Mouse (Mus musculus) neural tube, embryonic 13.5 days (tissue): Measurements from ENCODE around the gene Dnaaf3. TPM values are rescaled to one million over a fixed set of nuclear protein-coding genes. Genes with fewer than 3 reads are reported as not detected.
A peak's percentile ranks its signal among the peaks of the same experiment; 100 is the strongest.

Source experiments
- ATAC-seq: fragments of 200-750 bp; cut with Nextera tagmentation; 2 replicates; pipeline ENCODE4 v1.8.0; 2017; ENCODE audit warnings: low read depth, mild to moderate bottlenecking, moderate TSS enrichment, moderate library complexity
- H3K27ac ChIP-seq: fragments of 300-500 bp; sonication (generic); replicated peaks from 2 replicates; pipeline ENCODE4 v1.5.1; 2015; ENCODE audit warnings: moderate library complexity, mild to moderate bottlenecking, inconsistent platforms
- H3K27me3 ChIP-seq: fragments of 300-500 bp; sonication (generic); 2 replicates; pipeline ENCODE4 v1.6.1; 2015; ENCODE audit warnings: mild to moderate bottlenecking, inconsistent platforms
- H3K36me3 ChIP-seq: fragments of 300-500 bp; sonication (generic); 2 replicates; pipeline ENCODE4 v1.6.1; 2015; ENCODE audit warnings: mild to moderate bottlenecking, inconsistent platforms
- H3K4me1 ChIP-seq: fragments of 300-500 bp; sonication (generic); replicated peaks from 2 replicates; pipeline ENCODE4 v1.6.1; 2015; ENCODE audit warnings: inconsistent platforms
- H3K4me2 ChIP-seq: fragments of 300-500 bp; sonication (generic); 2 replicates; pipeline ENCODE4 v1.6.1; 2015; ENCODE audit warnings: inconsistent platforms, mild to moderate bottlenecking, moderate library complexity
- H3K4me3 ChIP-seq: fragments of 300-500 bp; sonication (generic); 2 replicates; pipeline ENCODE4 v1.5.1; 2015; ENCODE audit warnings: mild to moderate bottlenecking, inconsistent platforms
- H3K9ac ChIP-seq: fragments of 300-500 bp; sonication (generic); 2 replicates; pipeline ENCODE4 v1.6.1; 2015; ENCODE audit warnings: moderate library complexity, mild to moderate bottlenecking, inconsistent platforms
- H3K9me3 ChIP-seq: fragments of 300-500 bp; sonication (generic); 2 replicates; pipeline ENCODE4 v1.6.1; 2016; ENCODE audit warnings: inconsistent platforms
- WGBS: fragments of 180-500 bp; shearing (Covaris S2); methylation state at CpG from one replicate; pipeline ENCODE4 v1.1.7; 2015; 5-methylcytosine and 5-hydroxymethylcytosine counted together
- polyA plus RNA-seq: library from polyadenylated mRNA; unstranded; fragments of >200 nt; fragmentation: Nextera tagmentation; extraction: Ambion mirVana; gene quantifications from 2 replicates; pipeline ENCODE4 v1.2.1, GENCODE M21; 2015

The Dnaaf3 gene
- polyA plus RNA-seq, 1 experiment from 2014 or later = 1.1 TPM

- Histone ChIP-seq H3K4me3 (no peak overlapping the region), H3K27ac (no peak overlapping the region), H3K36me3 (no peaks in the 10 kb centered on the region), H3K9ac (no peak overlapping the region), H3K4me2 (no peak overlapping the region), H3K27me3 (no peaks in the 10 kb centered on the region), H3K4me1 (peaks cover 25% of the 10 kb centered on the region), H3K9me3 (no peaks in the 10 kb centered on the region)
- 88% methylated on average over 5 of the region's 5 CpGs for WGBS
- no peak for ATAC-seq
Measured at GRCm38 (mm10) chr7:4503858-4504257, 28.4 kb downstream of the Dnaaf3 start.

- Histone ChIP-seq H3K9ac (no peak overlapping the region), H3K4me1 (peaks cover 33% of the 10 kb centered on the region), H3K4me3 (no peak overlapping the region), H3K4me2 (no peak overlapping the region; the same call in 1 of the 2 replicates), H3K9me3 (no peaks in the 10 kb centered on the region), H3K36me3 (no peaks in the 10 kb centered on the region), H3K27me3 (no peaks in the 10 kb centered on the region), H3K27ac (no peak overlapping the region)
- WGBS = 77% methylated on average over 4 of the region's 4 CpGs
- no peak for ATAC-seq
Measured at GRCm38 (mm10) chr7:4503100-4503499, 29.2 kb downstream of the Dnaaf3 start.

GRCm38 (mm10) chr7:4502421-4503090 lies 29.7 kb downstream of the Dnaaf3 start:
- peak; percentile 26 for ATAC-seq
- Histone ChIP-seq H3K4me3 (peak overlapping the region; percentile 84), H3K4me2 (peak overlapping the region; percentile 93), H3K27me3 (no peaks in the 10 kb centered on the region), H3K9me3 (no peaks in the 10 kb centered on the region), H3K27ac (no peak overlapping the region; the same call in 1 of the 2 replicates), H3K36me3 (no peaks in the 10 kb centered on the region), H3K9ac (peak overlapping the region; percentile 96), H3K4me1 (peaks cover 38% of the 10 kb centered on the region)
- 15% methylated on average over 14 of the region's 14 CpGs for WGBS

GRCm38 (mm10) chr7:4501558-4502397 lies 30.5 kb downstream of the Dnaaf3 start, which contains the start of gene Ppp1r12c:
Ppp1r12c (minus strand) TSS chr7:4501680.
- peak within 1 kb of the TSS; percentile 84 for H3K4me3 ChIP-seq
- peak; percentile 94 for ATAC-seq
- H3K36me3 ChIP-seq = peaks cover 4% of the 10 kb centered on the region
- peaks cover 44% of the 10 kb centered on the region for H3K4me1 ChIP-seq
- H3K9me3 ChIP-seq = no peaks in the 10 kb centered on the region
- no peaks in the 10 kb centered on the region for H3K27me3 ChIP-seq
- H3K27ac ChIP-seq = peak within 1 kb of the TSS; percentile 91
- H3K4me2 ChIP-seq = peak within 1 kb of the TSS; percentile 93
- WGBS = under 1% methylated on average over 62 of the region's 62 CpGs
- H3K9ac ChIP-seq = peak within 1 kb of the TSS; percentile 96

GRCm38 (mm10) chr7:4500892-4501471 lies 31.3 kb downstream of the Dnaaf3 start:
- ATAC-seq = peak; percentile 54
- H3K4me1 ChIP-seq = peaks cover 44% of the 10 kb centered on the region
- under 1% methylated on average over 40 of the region's 52 CpGs for WGBS

GRCm38 (mm10) chr7:4499034-4499433 lies 33.2 kb downstream of the Dnaaf3 start:
- H3K4me3 ChIP-seq = peak overlapping the region; percentile 15; the same call in 1 of the 2 replicates
- H3K27me3 ChIP-seq = no peaks in the 10 kb centered on the region
- H3K4me2 ChIP-seq = peak overlapping the region; percentile 93
- 92% methylated on average over 4 of the region's 4 CpGs for WGBS
- H3K9me3 ChIP-seq = no peaks in the 10 kb centered on the region
- H3K4me1 ChIP-seq = peaks cover 44% of the 10 kb centered on the region
- H3K27ac ChIP-seq = peak overlapping the region; percentile 40
- no peak for ATAC-seq
- H3K36me3 ChIP-seq = peaks cover 31% of the 10 kb centered on the region
- peak overlapping the region; percentile 96 for H3K9ac ChIP-seq

More at GRCm38 (mm10) chr7:4500892-4501471, 31.3 kb downstream of the Dnaaf3 start:
- Histone ChIP-seq H3K4me3 (peak overlapping the region; percentile 84), H3K27me3 (no peaks in the 10 kb centered on the region), H3K9me3 (no peaks in the 10 kb centered on the region), H3K36me3 (peaks cover 12% of the 10 kb centered on the region), H3K27ac (peak overlapping the region; percentile 91), H3K9ac (peak overlapping the region; percentile 96), H3K4me2 (peak overlapping the region; percentile 93)

GRCm38 (mm10) chr7:4498251-4498650 lies 34.0 kb downstream of the Dnaaf3 start:
- Histone ChIP-seq H3K9ac (peak overlapping the region; percentile 96), H3K4me1 (peaks cover 44% of the 10 kb centered on the region), H3K36me3 (peaks cover 39% of the 10 kb centered on the region), H3K27me3 (no peaks in the 10 kb centered on the region), H3K27ac (peak overlapping the region; percentile 40), H3K9me3 (no peaks in the 10 kb centered on the region), H3K4me3 (peak overlapping the region; percentile 15; the same call in 1 of the 2 replicates), H3K4me2 (peak overlapping the region; percentile 93)
- no peak for ATAC-seq
- WGBS = 7% methylated on average over 9 of the region's 9 CpGs

- H3K9ac ChIP-seq = no peak overlapping the region; the same call in 1 of the 2 replicates
- H3K4me3 ChIP-seq = no peak overlapping the region
- peaks cover 48% of the 10 kb centered on the region for H3K36me3 ChIP-seq
- no peak overlapping the region; the same call in 1 of the 2 replicates for H3K4me2 ChIP-seq
- peak overlapping the region; percentile 40; the same call in 1 of the 2 replicates for H3K27ac ChIP-seq
- H3K27me3 ChIP-seq = no peaks in the 10 kb centered on the region
- H3K4me1 ChIP-seq = peaks cover 48% of the 10 kb centered on the region
- 88% methylated on average over 9 of the region's 9 CpGs for WGBS
- ATAC-seq = no peak
- H3K9me3 ChIP-seq = no peaks in the 10 kb centered on the region
Measured at GRCm38 (mm10) chr7:4497271-4497903, 34.9 kb downstream of the Dnaaf3 start.

GRCm38 (mm10) chr7:4496468-4496867 lies 35.8 kb downstream of the Dnaaf3 start:
- no peak for ATAC-seq
- no peak overlapping the region for H3K27ac ChIP-seq
- 100% methylated on average over 3 of the region's 3 CpGs for WGBS
- peaks cover 50% of the 10 kb centered on the region for H3K4me1 ChIP-seq
- H3K9me3 ChIP-seq = no peaks in the 10 kb centered on the region
- H3K27me3 ChIP-seq = no peaks in the 10 kb centered on the region
- peaks cover 50% of the 10 kb centered on the region for H3K36me3 ChIP-seq
- no peak overlapping the region for H3K4me3 ChIP-seq
- H3K4me2 ChIP-seq = no peak overlapping the region
- H3K9ac ChIP-seq = no peak overlapping the region

- no peak for ATAC-seq
- Histone ChIP-seq H3K36me3 (peaks cover 66% of the 10 kb centered on the region), H3K9ac (no peak overlapping the region), H3K4me3 (no peak overlapping the region), H3K27me3 (no peaks in the 10 kb centered on the region), H3K4me1 (peaks cover 30% of the 10 kb centered on the region), H3K4me2 (no peak overlapping the region), H3K9me3 (no peaks in the 10 kb centered on the region), H3K27ac (no peak overlapping the region)
- WGBS = 96% methylated on average over 1 of the region's 1 CpGs
Measured at GRCm38 (mm10) chr7:4493991-4494390, 38.3 kb downstream of the Dnaaf3 start.

- peaks cover 80% of the 10 kb centered on the region for H3K36me3 ChIP-seq
- ATAC-seq = no peak
- no peak overlapping the region for H3K4me3 ChIP-seq
- H3K27ac ChIP-seq = 0 out of 2 replicates have a peak overlapping the region, but pooled peaks have one; percentile 29
- WGBS = 85% methylated on average over 13 of the region's 13 CpGs
- H3K27me3 ChIP-seq = no peaks in the 10 kb centered on the region
- peaks cover 16% of the 10 kb centered on the region for H3K4me1 ChIP-seq
- no peak overlapping the region for H3K4me2 ChIP-seq
- H3K9me3 ChIP-seq = no peaks in the 10 kb centered on the region
- H3K9ac ChIP-seq = no peak overlapping the region
Measured at GRCm38 (mm10) chr7:4492284-4493224, 39.7 kb downstream of the Dnaaf3 start.
